ENCODE assay signal across 21 mouse cellular contexts in the genomic region with DNA sequence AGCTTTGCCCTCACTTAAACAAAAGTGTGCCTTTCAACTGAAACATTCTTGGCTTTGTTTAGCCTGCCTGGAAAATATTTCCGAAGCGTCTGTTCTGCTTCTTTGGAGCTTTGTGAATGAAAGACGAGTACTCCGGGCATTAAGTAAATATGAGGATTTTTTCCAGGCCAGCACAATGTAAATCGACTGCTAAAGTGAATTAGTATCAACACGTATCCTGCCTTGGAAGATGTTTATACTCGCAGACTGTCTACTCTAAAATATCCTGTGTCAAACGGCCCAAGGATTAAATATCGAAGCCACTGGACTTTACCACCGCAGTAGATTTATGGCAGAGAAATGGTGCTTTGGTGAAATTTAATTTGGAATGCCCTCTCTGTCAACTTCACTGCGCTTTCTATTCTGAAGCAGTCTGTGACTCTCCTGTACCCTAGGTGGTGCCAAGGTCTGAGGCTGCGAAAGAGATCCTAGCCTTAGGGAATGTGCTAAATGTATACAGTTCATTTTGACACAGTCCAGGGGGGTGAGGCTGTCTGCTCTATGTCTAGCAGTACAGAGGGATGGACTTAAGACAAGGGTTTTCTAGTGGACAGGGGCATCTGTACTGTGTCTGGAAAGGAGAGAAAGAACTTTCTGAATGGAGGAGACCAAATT.
DNase-seq lines count a peak whose midpoint lies in the region; ATAC-seq lines count a peak whose summit lies in the region.
"Had no signal": no experiment of that assay in that cellular context is flagged by ENCODE, and none has a peak within 500 bp of the region (broad histone marks: within the 10 kb centered on the region; RNA-seq: fewer than 3 reads in every experiment).

No protein-coding gene starts in this region.

- no peaks in the 10 kb centered on the region for H3K36me3 ChIP-seq in midbrain, embryonic 10.5 days
- no peaks in the 10 kb centered on the region for H3K36me3 ChIP-seq in midbrain, embryonic 14.5 days (ENCODE audit: control insufficient read depth, insufficient read depth, low read length)
- H3K36me3 ChIP-seq in embryonic facial prominence, embryonic 13.5 days = no peaks in the 10 kb centered on the region
- H3K36me3 ChIP-seq in intestine, embryonic 16.5 days (ENCODE audit: control insufficient read depth, insufficient read depth, low read length) = no peaks in the 10 kb centered on the region
- no peaks in the 10 kb centered on the region for H3K36me3 ChIP-seq in hindbrain, embryonic 16.5 days (ENCODE audit: control insufficient read depth, insufficient read depth, low read length)
- H3K36me3 ChIP-seq: midbrain, embryonic 15.5 days had no signal

- H3K9ac ChIP-seq in midbrain, embryonic 14.5 days (replicated peaks; ENCODE audit: low read length) = no peak overlapping the region
- H3K9ac ChIP-seq in embryonic facial prominence, embryonic 13.5 days = no peak overlapping the region
- no peak overlapping the region for H3K9ac ChIP-seq in intestine, embryonic 16.5 days (ENCODE audit: low read depth, low read length)
- no peak overlapping the region for H3K9ac ChIP-seq in hindbrain, embryonic 16.5 days (ENCODE audit: low read depth, low read length)
- H3K9ac ChIP-seq: liver, embryonic 14.5 days; midbrain, embryonic 15.5 days had no signal

- H3K27me3 ChIP-seq in midbrain, embryonic 10.5 days (ENCODE audit: low read depth, poor library complexity, severe bottlenecking) = no peaks in the 10 kb centered on the region
- no peaks in the 10 kb centered on the region for H3K27me3 ChIP-seq in midbrain, embryonic 14.5 days (ENCODE audit: control insufficient read depth, insufficient read depth, low read length)
- no peaks in the 10 kb centered on the region for H3K27me3 ChIP-seq in embryonic facial prominence, embryonic 13.5 days
- H3K27me3 ChIP-seq in intestine, embryonic 16.5 days (replicated peaks; ENCODE audit: control insufficient read depth, insufficient read depth, low read length) = no peaks in the 10 kb centered on the region
- H3K27me3 ChIP-seq in hindbrain, embryonic 16.5 days (replicated peaks; ENCODE audit: control insufficient read depth, insufficient read depth, low read length) = no peaks in the 10 kb centered on the region
- H3K27me3 ChIP-seq: midbrain, embryonic 15.5 days had no signal

- H3K4me2 ChIP-seq in midbrain, embryonic 14.5 days (ENCODE audit: low read length) = no peak overlapping the region
- H3K4me2 ChIP-seq in embryonic facial prominence, embryonic 13.5 days = peak overlapping the region; percentile 16
- H3K4me2 ChIP-seq in intestine, embryonic 16.5 days (ENCODE audit: low read depth, low read length) = no peak overlapping the region
- H3K4me2 ChIP-seq in hindbrain, embryonic 16.5 days (ENCODE audit: low read length) = no peak overlapping the region
- H3K4me2 ChIP-seq: midbrain, embryonic 15.5 days had no signal

- ATAC-seq in midbrain, embryonic 14.5 days (ENCODE audit: low FRiP score, low TSS enrichment) = no peak
- ATAC-seq in embryonic facial prominence, embryonic 13.5 days (ENCODE audit: insufficient number of reproducible peaks, insufficient read depth, low FRiP score, low TSS enrichment, low read depth) = no peak
- ATAC-seq in intestine, embryonic 16.5 days = peak; percentile 88
- ATAC-seq in hindbrain, embryonic 16.5 days = no peak
- no peak for ATAC-seq in frontal cortex, adult (ENCODE audit: low TSS enrichment)
- ATAC-seq: hindbrain, postnatal 0 days; midbrain, embryonic 15.5 days; Patski had no signal

- 0 out of 2 replicates have a peak overlapping the region, but pooled peaks have one; percentile 42 for H3K27ac ChIP-seq in midbrain, embryonic 10.5 days (replicated peaks)
- H3K27ac ChIP-seq in midbrain, embryonic 14.5 days (replicated peaks; ENCODE audit: low read depth, low read length) = no peak overlapping the region
- peak overlapping the region; percentile 61 for H3K27ac ChIP-seq in embryonic facial prominence, embryonic 13.5 days
- H3K27ac ChIP-seq in intestine, embryonic 16.5 days (ENCODE audit: low read length) = peak overlapping the region; percentile 77
- no peak overlapping the region for H3K27ac ChIP-seq in hindbrain, embryonic 16.5 days (ENCODE audit: low read depth, low read length)
- H3K27ac ChIP-seq: hindbrain, postnatal 0 days; liver, embryonic 14.5 days; midbrain, embryonic 15.5 days had no signal

- WGBS in midbrain, embryonic 10.5 days = 84% methylated on average over 12 of the region's 12 CpGs
- WGBS in midbrain, embryonic 14.5 days = 75% methylated on average over 12 of the region's 12 CpGs
- 24% methylated on average over 12 of the region's 12 CpGs for WGBS in embryonic facial prominence, embryonic 13.5 days
- 40% methylated on average over 12 of the region's 12 CpGs for WGBS in intestine, embryonic 16.5 days
- WGBS in hindbrain, embryonic 16.5 days = 76% methylated on average over 12 of the region's 12 CpGs

- peaks cover 19% of the 10 kb centered on the region for H3K4me1 ChIP-seq in midbrain, embryonic 10.5 days
- H3K4me1 ChIP-seq in midbrain, embryonic 14.5 days (ENCODE audit: control insufficient read depth, insufficient read depth, low read length) = peaks cover 16% of the 10 kb centered on the region; the same call in 1 of the 2 replicates
- H3K4me1 ChIP-seq in embryonic facial prominence, embryonic 13.5 days = peaks cover 51% of the 10 kb centered on the region
- peaks cover 13% of the 10 kb centered on the region for H3K4me1 ChIP-seq in intestine, embryonic 16.5 days (ENCODE audit: control insufficient read depth, insufficient read depth, low read length)
- H3K4me1 ChIP-seq in hindbrain, embryonic 16.5 days (ENCODE audit: control insufficient read depth, insufficient read depth, low read depth, low read length) = peaks cover 4% of the 10 kb centered on the region; the same call in 1 of the 2 replicates

- DNase-seq in midbrain, embryonic 10.5 days (ENCODE audit: low spot score) = no peak
- no peak for DNase-seq in midbrain, embryonic 14.5 days
- no peak for DNase-seq in right cerebral cortex, postnatal 10 days (ENCODE audit: low spot score in 2 of 2)
- DNase-seq: adrenal gland, adult 8-10 months; cerebellum, adult 8-10 months; gastrocnemius, postnatal 10 days; heart, adult 18-20 months; heart, postnatal 4 days; kidney, adult 9 months; layer of hippocampus, postnatal 36 days; lung, postnatal 10 days; right cerebral cortex, adult 18-20 months; thymus, adult 18-20 months had no signal

- no peak overlapping the region for H3K4me3 ChIP-seq in midbrain, embryonic 10.5 days
- H3K4me3 ChIP-seq in midbrain, embryonic 14.5 days (replicated peaks; ENCODE audit: low read depth, low read length) = no peak overlapping the region
- no peak overlapping the region for H3K4me3 ChIP-seq in embryonic facial prominence, embryonic 13.5 days
- H3K4me3 ChIP-seq in intestine, embryonic 16.5 days (ENCODE audit: low read length) = no peak overlapping the region
- H3K4me3 ChIP-seq in hindbrain, embryonic 16.5 days (ENCODE audit: low read length) = no peak overlapping the region
- H3K4me3 ChIP-seq: midbrain, embryonic 15.5 days had no signal

- no peaks in the 10 kb centered on the region for H3K9me3 ChIP-seq in midbrain, embryonic 10.5 days (replicated peaks)
- H3K9me3 ChIP-seq in midbrain, embryonic 14.5 days (ENCODE audit: control insufficient read depth, low read length) = no peaks in the 10 kb centered on the region
- H3K9me3 ChIP-seq in embryonic facial prominence, embryonic 13.5 days = no peaks in the 10 kb centered on the region
- no peaks in the 10 kb centered on the region for H3K9me3 ChIP-seq in intestine, embryonic 16.5 days (ENCODE audit: control insufficient read depth, low read length)
- H3K9me3 ChIP-seq in hindbrain, embryonic 16.5 days (ENCODE audit: control insufficient read depth, low read length) = no peaks in the 10 kb centered on the region
- H3K9me3 ChIP-seq: midbrain, embryonic 15.5 days had no signal

Comparison
In these comparisons a context has a peak if more than half of its experiments do, and no peak if none do; other contexts are left out.
1. H3K27ac ChIP-seq: peak in midbrain, embryonic 10.5 days (single experiment), embryonic facial prominence, embryonic 13.5 days (single experiment) and intestine, embryonic 16.5 days (single experiment); none in midbrain, embryonic 14.5 days (single experiment) and hindbrain, embryonic 16.5 days (single experiment).